Mouse (Mus musculus) lung, postnatal 0 days (tissue): ENCODE measurements around the gene Olfr619. TPM values are rescaled to one million over a fixed set of nuclear protein-coding genes. Genes with fewer than 3 reads are reported as not detected.

ENCODE experiments used
- ATAC-seq: fragments of 200-750 bp; cut with Nextera tagmentation; 2 replicates; pipeline ENCODE4 v1.8.0; 2017; ENCODE audit warnings: moderate library complexity
- DNase-seq: peaks from one replicate; pipeline ENCODE4 v3.0.0-alpha.2; 2016; ENCODE audit warnings: low spot score
- H3K27ac ChIP-seq: fragments of 300-500 bp; sonication (generic); 2 replicates; pipeline ENCODE4 v1.5.1; 2014; ENCODE audit warnings: antibody characterized with exemption, mild to moderate bottlenecking, low read length, mixed read lengths
- H3K27me3 ChIP-seq: fragments of 300-500 bp; sonication (generic); replicated peaks from 2 replicates; pipeline ENCODE4 v1.6.1; 2014; ENCODE audit warnings: low read length, mixed read lengths; ENCODE audit not compliant: insufficient read depth
- H3K36me3 ChIP-seq: fragments of 300-500 bp; sonication (generic); 2 replicates; pipeline ENCODE4 v1.6.1; 2014; ENCODE audit warnings: low read length, mixed read lengths; ENCODE audit not compliant: insufficient read depth
- H3K4me1 ChIP-seq: fragments of 300-500 bp; sonication (generic); 2 replicates; pipeline ENCODE4 v1.6.1; 2014; ENCODE audit warnings: antibody characterized with exemption, low read depth, low read length, mixed read lengths; ENCODE audit not compliant: insufficient read depth
- H3K4me2 ChIP-seq: fragments of 300-500 bp; sonication (generic); replicated peaks from 2 replicates; pipeline ENCODE4 v1.6.1; 2014; ENCODE audit warnings: low read depth, mild to moderate bottlenecking, low read length, moderate library complexity, mixed read lengths
- H3K4me3 ChIP-seq: fragments of 300-500 bp; sonication (generic); 2 replicates; pipeline ENCODE4 v1.5.1; 2014; ENCODE audit warnings: low read depth, low read length
- H3K9ac ChIP-seq: fragments of 300-500 bp; sonication (generic); replicated peaks from 2 replicates; pipeline ENCODE4 v1.6.1; 2014; ENCODE audit warnings: low read depth, mild to moderate bottlenecking
- H3K9me3 ChIP-seq: fragments of 300-500 bp; sonication (generic); 2 replicates; pipeline ENCODE4 v1.6.1; 2016; ENCODE audit warnings: low read length, mixed read lengths
- CTCF ChIP-seq: IDR thresholded peaks from 2 replicates; pipeline ENCODE4 v1.5.1; 2016; ENCODE audit warnings: antibody characterized with exemption, mild to moderate bottlenecking
- EP300 ChIP-seq: IDR thresholded peaks from 2 replicates; pipeline ENCODE4 v1.6.1; 2016; ENCODE audit warnings: antibody characterized with exemption, mild to moderate bottlenecking, control low read depth
- WGBS: fragments of 180-500 bp; shearing (Covaris S2); extraction: QIAGEN DNeasy Blood & Tissue Kit; methylation state at CpG from one replicate; pipeline ENCODE4 v1.1.7; 2014; 5-methylcytosine and 5-hydroxymethylcytosine counted together
- microRNA-seq: library from miRNA; unstranded; fragments of <30 nt; microRNA quantifications from one replicate; pipeline ENCODE4, GENCODE M21; 2016
- polyA plus RNA-seq: library from polyadenylated mRNA; unstranded; fragments of >200 nt; fragmentation: Nextera tagmentation; extraction: Ambion mirVana; gene quantifications from 2 replicates; pipeline ENCODE4 v1.2.1, GENCODE M21; 2015

Gene Olfr619
- polyA plus RNA-seq, 1 experiment from 2014 or later, result not detected

GRCm38 (mm10) chr7:103612434-103612833 lies 12.1 kb downstream of the Olfr619 start, which contains the start of gene Olfr620:
Olfr620 (minus strand) TSS chr7:103612534.
- no peak for TF ChIP-seq EP300
- TF ChIP-seq CTCF, result no peak
- Histone ChIP-seq H3K9ac (no peak within 1 kb of the TSS), H3K4me2 (no peak within 1 kb of the TSS), H3K27ac (no peak within 1 kb of the TSS), H3K4me3 (no peak within 1 kb of the TSS), H3K9me3 (no peaks in the 10 kb centered on the region), H3K27me3 (no peaks in the 10 kb centered on the region), H3K36me3 (no peaks in the 10 kb centered on the region), H3K4me1 (no peaks in the 10 kb centered on the region)
- DNase-seq (no peak), ATAC-seq (no peak)
- 50% methylated on average over 2 of the region's 2 CpGs for WGBS

GRCm38 (mm10) chr7:103636795-103637194 lies 36.4 kb downstream of the Olfr619 start:
- H3K9me3 ChIP-seq, result no peaks in the 10 kb centered on the region
- no peaks in the 10 kb centered on the region for H3K36me3 ChIP-seq
- H3K9ac ChIP-seq, result no peak overlapping the region
- no peak for DNase-seq
- ATAC-seq, result no peak
- H3K4me3 ChIP-seq, result no peak overlapping the region
- H3K27me3 ChIP-seq, result no peaks in the 10 kb centered on the region
- TF ChIP-seq CTCF (no peak), EP300 (no peak)
- H3K4me2 ChIP-seq, result no peak overlapping the region
- H3K4me1 ChIP-seq, result no peaks in the 10 kb centered on the region
- H3K27ac ChIP-seq, result no peak overlapping the region

- TF ChIP-seq CTCF, result no peak
- no peak for TF ChIP-seq EP300
- Histone ChIP-seq H3K36me3 (no peaks in the 10 kb centered on the region), H3K27ac (no peak within 1 kb of the TSS), H3K4me3 (no peak within 1 kb of the TSS), H3K9me3 (no peaks in the 10 kb centered on the region), H3K27me3 (no peaks in the 10 kb centered on the region), H3K4me2 (no peak within 1 kb of the TSS), H3K4me1 (no peaks in the 10 kb centered on the region), H3K9ac (no peak within 1 kb of the TSS)
- DNase-seq (no peak), ATAC-seq (no peak)
- WGBS, result 50% methylated on average over 1 of the region's 1 CpGs
Measured at GRCm38 (mm10) chr7:103642602-103643001, 42.2 kb downstream of the Olfr619 start, which contains the start of gene Olfr622. Olfr622 (minus strand) TSS chr7:103642702.

GRCm38 (mm10) chr7:103644070-103644469 lies 43.7 kb downstream of the Olfr619 start:
- ATAC-seq (no peak), DNase-seq (no peak)
- Histone ChIP-seq H3K4me2 (no peak overlapping the region), H3K4me1 (no peaks in the 10 kb centered on the region), H3K27ac (no peak overlapping the region), H3K9me3 (no peaks in the 10 kb centered on the region), H3K36me3 (no peaks in the 10 kb centered on the region), H3K27me3 (no peaks in the 10 kb centered on the region), H3K9ac (no peak overlapping the region), H3K4me3 (no peak overlapping the region)
- 80% methylated on average over 4 of the region's 4 CpGs for WGBS
- TF ChIP-seq CTCF (no peak), EP300 (no peak)

Small RNA genes within 50 kb of the gene (microRNA-seq; reads per million reads assigned to microRNA genes)
- not detected for gene Gm26506

Other genes starting within 250 kb of the Olfr619 start
- not detected in 2 replicates for gene Olfr601, start 237.9 kb upstream of the Olfr619 start, polyA plus RNA-seq
- gene Olfr603, start 214.4 kb upstream of the Olfr619 start, polyA plus RNA-seq, result not detected in 2 replicates
- gene Usp17lc, start 185.5 kb upstream of the Olfr619 start, polyA plus RNA-seq, result not detected in 2 replicates
- not detected in 2 replicates for gene Olfr605, start 155.1 kb upstream of the Olfr619 start, polyA plus RNA-seq
- gene Olfr606, start 151.5 kb upstream of the Olfr619 start, polyA plus RNA-seq, result not detected in 2 replicates
- gene Olfr607, start 136.4 kb upstream of the Olfr619 start, polyA plus RNA-seq, result not detected in 2 replicates
- not detected in 2 replicates for gene Olfr608, start 130.7 kb upstream of the Olfr619 start, polyA plus RNA-seq
- not detected in 2 replicates for gene Olfr609, start 102.5 kb upstream of the Olfr619 start, polyA plus RNA-seq
- not detected in 2 replicates for gene Olfr610, start 88.5 kb upstream of the Olfr619 start, polyA plus RNA-seq
- not detected in 2 replicates for gene Olfr611, start 79.7 kb upstream of the Olfr619 start, polyA plus RNA-seq
- gene Olfr612, start 57.9 kb upstream of the Olfr619 start, polyA plus RNA-seq, result not detected in 2 replicates
- gene Olfr613, start 52.5 kb upstream of the Olfr619 start, polyA plus RNA-seq, result not detected in 2 replicates
- not detected in 2 replicates for gene Olfr615, start 44.5 kb upstream of the Olfr619 start, polyA plus RNA-seq
- gene Olfr616, start 31.4 kb upstream of the Olfr619 start, polyA plus RNA-seq, result not detected in 2 replicates
- gene Olfr617, start 27.5 kb upstream of the Olfr619 start, polyA plus RNA-seq, result not detected in 2 replicates
- not detected in 2 replicates for gene Olfr618, start 10.5 kb upstream of the Olfr619 start, polyA plus RNA-seq
- gene Olfr620, start 12.0 kb downstream of the Olfr619 start, polyA plus RNA-seq, result not detected in 2 replicates
- gene Olfr622, start 42.1 kb downstream of the Olfr619 start, polyA plus RNA-seq, result not detected in 2 replicates
- not detected in 2 replicates for gene Olfr623, start 63.1 kb downstream of the Olfr619 start, polyA plus RNA-seq
- 0.02 and 0.05 TPM in 2 replicates for gene Olfr624, start 70.6 kb downstream of the Olfr619 start, polyA plus RNA-seq
- not detected in 2 replicates for gene Olfr625-ps1, start 82.1 kb downstream of the Olfr619 start, polyA plus RNA-seq
- not detected in 2 replicates for gene Olfr243, start 114.1 kb downstream of the Olfr619 start, polyA plus RNA-seq
- not detected in 2 replicates for gene Olfr628, start 129.8 kb downstream of the Olfr619 start, polyA plus RNA-seq
- not detected in 2 replicates for gene Olfr629, start 144.4 kb downstream of the Olfr619 start, polyA plus RNA-seq
- gene Olfr630, start 156.8 kb downstream of the Olfr619 start, polyA plus RNA-seq, result not detected in 2 replicates
- 0.05 TPM in 1 of 2 replicates, not detected in the other for gene Olfr69, start 171.0 kb downstream of the Olfr619 start, polyA plus RNA-seq
- gene Olfr68, start 179.1 kb downstream of the Olfr619 start, polyA plus RNA-seq, result not detected in 2 replicates
- gene Olfr67, start 191.2 kb downstream of the Olfr619 start, polyA plus RNA-seq, result not detected in 2 replicates
- 4,793 and 5,487 TPM in 2 replicates for gene Hbb-bt, start 213.4 kb downstream of the Olfr619 start, polyA plus RNA-seq
- 19,829 and 23,579 TPM in 2 replicates for gene Hbb-bs, start 227.5 kb downstream of the Olfr619 start, polyA plus RNA-seq
- gene Hbb-bh2, start 239.9 kb downstream of the Olfr619 start, polyA plus RNA-seq, result not detected in 2 replicates
- gene Hbb-bh1, start 242.6 kb downstream of the Olfr619 start, polyA plus RNA-seq, result 0.27 TPM in 1 of 2 replicates, not detected in the other